Mouse (Mus musculus) embryonic facial prominence, embryonic 14.5 days (tissue): ENCODE data around the gene Tyw5. TPM values are rescaled to one million over a fixed set of nuclear protein-coding genes. Genes with fewer than 3 reads are reported as not detected.

Source experiments
- ATAC-seq: fragments of 200-750 bp; cut with Nextera tagmentation; 2 replicates; pipeline ENCODE4 v1.8.0; 2017; ENCODE audit warnings: low read depth, moderate number of reproducible peaks, moderate TSS enrichment
- DNase-seq: peaks from one replicate; pipeline ENCODE4 v3.0.0-alpha.2; 2015; ENCODE audit warnings: low spot score
- H3K27ac ChIP-seq: fragments of 300-500 bp; sonication (generic); replicated peaks from 2 replicates; pipeline ENCODE4 v1.5.1; 2014; ENCODE audit warnings: low read depth, mild to moderate bottlenecking, low read length, moderate library complexity
- H3K27me3 ChIP-seq: fragments of 300-500 bp; sonication (generic); replicated peaks from 2 replicates; pipeline ENCODE4 v1.6.1; 2014; ENCODE audit warnings: low read length; ENCODE audit not compliant: control insufficient read depth, insufficient read depth
- H3K36me3 ChIP-seq: fragments of 300-500 bp; sonication (generic); 2 replicates; pipeline ENCODE4 v1.6.1; 2014; ENCODE audit warnings: low read length, mixed read lengths; ENCODE audit not compliant: control insufficient read depth, insufficient read depth
- H3K4me1 ChIP-seq: fragments of 300-500 bp; sonication (generic); 2 replicates; pipeline ENCODE4 v1.6.1; 2014; ENCODE audit warnings: antibody characterized with exemption, low read length; ENCODE audit not compliant: control insufficient read depth, insufficient read depth
- H3K4me2 ChIP-seq: fragments of 300-500 bp; sonication (generic); 2 replicates; pipeline ENCODE4 v1.6.1; 2014; ENCODE audit warnings: low read depth, mild to moderate bottlenecking, low read length, moderate library complexity, mixed read lengths
- H3K4me3 ChIP-seq: fragments of 300-500 bp; sonication (generic); 2 replicates; pipeline ENCODE4 v1.5.1; 2014; ENCODE audit warnings: low read depth, mild to moderate bottlenecking, low read length
- H3K9ac ChIP-seq: fragments of 300-500 bp; sonication (generic); 2 replicates; pipeline ENCODE4 v1.6.1; 2014; ENCODE audit warnings: low read depth, mild to moderate bottlenecking, low read length, moderate library complexity, mixed read lengths
- H3K9me3 ChIP-seq: fragments of 300-500 bp; sonication (generic); 2 replicates; pipeline ENCODE4 v1.6.1; 2016; ENCODE audit warnings: low read length; ENCODE audit not compliant: control insufficient read depth
- WGBS: fragments of 180-500 bp; shearing (Covaris S2); extraction: QIAGEN DNeasy Blood & Tissue Kit; methylation state at CpG from one replicate; pipeline ENCODE4 v1.1.7; 2014; 5-methylcytosine and 5-hydroxymethylcytosine counted together
- polyA plus RNA-seq: library from polyadenylated mRNA; unstranded; fragments of >200 nt; fragmentation: Nextera tagmentation; extraction: Ambion mirVana; gene quantifications from 2 replicates; pipeline ENCODE4 v1.2.1, GENCODE M21; 2014

The Tyw5 gene
- polyA plus RNA-seq, 1 experiment from 2014 or later: 21.7 TPM

- no peaks in the 10 kb centered on the region for H3K27me3 ChIP-seq
- H3K4me3 ChIP-seq: peak overlapping the region; percentile 16; the same call in 1 of the 2 replicates
- DNase-seq (peak; percentile 87), ATAC-seq (peak; percentile 66)
- H3K9me3 ChIP-seq: no peaks in the 10 kb centered on the region
- peak overlapping the region; percentile 74 for H3K27ac ChIP-seq
- peaks cover 12% of the 10 kb centered on the region for H3K4me1 ChIP-seq
- H3K36me3 ChIP-seq: no peaks in the 10 kb centered on the region
- peak overlapping the region; percentile 38 for H3K4me2 ChIP-seq
- peak overlapping the region; percentile 49; the same call in 1 of the 2 replicates for H3K9ac ChIP-seq
- WGBS: under 1% methylated on average over 12 of the region's 12 CpGs
Measured at GRCm38 (mm10) chr1:57429786-57430483, 23.0 kb upstream of the Tyw5 start.

- no peaks in the 10 kb centered on the region for H3K27me3 ChIP-seq
- peak overlapping the region; percentile 30 for H3K27ac ChIP-seq
- H3K4me1 ChIP-seq: peaks cover 12% of the 10 kb centered on the region
- peak; percentile 85 for ATAC-seq
- 35% methylated on average over 16 of the region's 16 CpGs for WGBS
- no peaks in the 10 kb centered on the region for H3K36me3 ChIP-seq
- peak; percentile 93 for DNase-seq
- no peaks in the 10 kb centered on the region for H3K9me3 ChIP-seq
- H3K9ac ChIP-seq: no peak overlapping the region
- peak overlapping the region; percentile 38 for H3K4me2 ChIP-seq
- peak overlapping the region; percentile 4; the same call in 1 of the 2 replicates for H3K4me3 ChIP-seq
Measured at GRCm38 (mm10) chr1:57428368-57429308, 21.7 kb upstream of the Tyw5 start.

GRCm38 (mm10) chr1:57423696-57424095, 16.8 kb upstream of the Tyw5 start:
- WGBS: 2% methylated on average over 1 of the region's 1 CpGs
- H3K27me3 ChIP-seq: no peaks in the 10 kb centered on the region
- H3K9ac ChIP-seq: no peak overlapping the region
- H3K36me3 ChIP-seq: no peaks in the 10 kb centered on the region
- DNase-seq (peak; percentile 91), ATAC-seq (peak; percentile 62; the same call in 1 of the 2 replicates)
- H3K4me3 ChIP-seq: no peak overlapping the region
- H3K9me3 ChIP-seq: no peaks in the 10 kb centered on the region
- H3K27ac ChIP-seq: no peak overlapping the region
- H3K4me2 ChIP-seq: no peak overlapping the region
- H3K4me1 ChIP-seq: no peaks in the 10 kb centered on the region; the same call in 1 of the 2 replicates

- Histone ChIP-seq H3K9me3 (no peaks in the 10 kb centered on the region), H3K36me3 (peaks cover 63% of the 10 kb centered on the region), H3K4me3 (no peak overlapping the region), H3K4me2 (no peak overlapping the region), H3K9ac (no peak overlapping the region), H3K27me3 (no peaks in the 10 kb centered on the region), H3K27ac (no peak overlapping the region), H3K4me1 (peaks cover 8% of the 10 kb centered on the region)
- ATAC-seq (no peak), DNase-seq (no peak)
- WGBS: 91% methylated on average over 2 of the region's 2 CpGs
Measured at GRCm38 (mm10) chr1:57413397-57413796, 6.5 kb upstream of the Tyw5 start.

- peaks cover 36% of the 10 kb centered on the region for H3K36me3 ChIP-seq
- H3K9ac ChIP-seq: no peak overlapping the region
- no peak for DNase-seq
- H3K4me3 ChIP-seq: no peak overlapping the region
- no peaks in the 10 kb centered on the region for H3K27me3 ChIP-seq
- H3K9me3 ChIP-seq: no peaks in the 10 kb centered on the region
- peak overlapping the region; percentile 25 for H3K4me2 ChIP-seq
- peaks cover 28% of the 10 kb centered on the region for H3K4me1 ChIP-seq
- no peak for ATAC-seq
- WGBS: 87% methylated on average over 2 of the region's 2 CpGs
- no peak overlapping the region for H3K27ac ChIP-seq
Measured at GRCm38 (mm10) chr1:57408994-57409393, 2.1 kb upstream of the Tyw5 start.

GRCm38 (mm10) chr1:57402116-57402515, 4.8 kb downstream of the Tyw5 start:
- Histone ChIP-seq H3K9me3 (no peaks in the 10 kb centered on the region), H3K4me1 (peaks cover 8% of the 10 kb centered on the region), H3K36me3 (peaks cover 29% of the 10 kb centered on the region), H3K27ac (no peak overlapping the region), H3K4me3 (no peak overlapping the region), H3K4me2 (no peak overlapping the region), H3K27me3 (no peaks in the 10 kb centered on the region), H3K9ac (no peak overlapping the region)
- DNase-seq (no peak), ATAC-seq (no peak)
- WGBS: 90% methylated on average over 5 of the region's 5 CpGs

- Histone ChIP-seq H3K36me3 (peaks cover 40% of the 10 kb centered on the region), H3K4me1 (peaks cover 8% of the 10 kb centered on the region), H3K27me3 (no peaks in the 10 kb centered on the region), H3K4me3 (no peak overlapping the region), H3K27ac (no peak overlapping the region), H3K4me2 (no peak overlapping the region), H3K9me3 (no peaks in the 10 kb centered on the region), H3K9ac (no peak overlapping the region)
- no peak for DNase-seq
- ATAC-seq: no peak
- WGBS: 83% methylated on average over 2 of the region's 2 CpGs
Measured at GRCm38 (mm10) chr1:57400877-57401276, 6.0 kb downstream of the Tyw5 start.

GRCm38 (mm10) chr1:57400321-57400720, 6.6 kb downstream of the Tyw5 start:
- DNase-seq (no peak), ATAC-seq (no peak)
- H3K9me3 ChIP-seq: no peaks in the 10 kb centered on the region
- H3K27me3 ChIP-seq: no peaks in the 10 kb centered on the region
- H3K9ac ChIP-seq: no peak overlapping the region
- no peak overlapping the region for H3K27ac ChIP-seq
- H3K4me1 ChIP-seq: peaks cover 3% of the 10 kb centered on the region; the same call in 1 of the 2 replicates
- 89% methylated on average over 2 of the region's 2 CpGs for WGBS
- peaks cover 40% of the 10 kb centered on the region for H3K36me3 ChIP-seq
- no peak overlapping the region for H3K4me3 ChIP-seq
- no peak overlapping the region for H3K4me2 ChIP-seq
